Mouse (Mus musculus) MEL (cell line): ENCODE results near the gene Nrf1. TPM values are rescaled to one million over a fixed set of nuclear protein-coding genes. Genes with fewer than 3 reads are reported as not detected.

Experiments
- DNase-seq: peaks from one replicate; pipeline ENCODE4 v3.0.0; 2011; ENCODE audit warnings: low read depth, low spot score
- H3K27ac ChIP-seq: 2 replicates; pipeline ENCODE4 v1.5.1; 2012; ENCODE audit warnings: low read depth, mild to moderate bottlenecking, control low read depth, low read length, moderate library complexity; ENCODE audit not compliant: control insufficient read depth
- H3K27me3 ChIP-seq, 2 experiments: fragments of 150-350 bp in 1 of 2; sonication (generic) in 1 of 2; 2 replicates each; pipeline ENCODE4 v1.6.1; 2012; ENCODE audit warnings: low read length in 2 of 2, mild to moderate bottlenecking in 2 of 2, improper control_type of control experiment in 1 of 2, moderate library complexity in 1 of 2; ENCODE audit not compliant: insufficient read depth in 2 of 2, control insufficient read depth in 1 of 2
- H3K36me3 ChIP-seq, 2 experiments: 2 replicates each; pipeline ENCODE4 v1.6.1; 2012 to 2014; ENCODE audit warnings: low read length in 2 of 2, improper control_type of control experiment in 1 of 2, inconsistent platforms in 1 of 2, mild to moderate bottlenecking in 1 of 2; ENCODE audit not compliant: insufficient read depth in 2 of 2, control insufficient read depth in 1 of 2
- H3K4me1 ChIP-seq, 2 experiments: fragments of 150-350 bp in 1 of 2; sonication (generic) in 1 of 2; 2 replicates each; pipeline ENCODE4 v1.6.1; 2012; ENCODE audit warnings: low read length in 2 of 2, improper control_type of control experiment in 1 of 2, mild to moderate bottlenecking in 1 of 2; ENCODE audit not compliant: insufficient read depth in 2 of 2, control insufficient read depth in 1 of 2
- H3K4me3 ChIP-seq, 2 experiments: fragments of 150-350 bp in 1 of 2; sonication (generic) in 1 of 2; 2 replicates each; pipeline ENCODE4 v1.5.1; 2012; ENCODE audit warnings: low read depth in 2 of 2, low read length in 2 of 2, mild to moderate bottlenecking in 2 of 2, moderate library complexity in 2 of 2, control low read depth in 1 of 2, improper control_type of control experiment in 1 of 2; ENCODE audit not compliant: control insufficient read depth in 1 of 2, insufficient read depth in 1 of 2
- H3K79me2 ChIP-seq: 2 replicates; pipeline ENCODE4 v1.6.1; 2012; ENCODE audit warnings: mild to moderate bottlenecking, low read length, moderate library complexity; ENCODE audit not compliant: control insufficient read depth, poor library complexity, insufficient read depth
- H3K9ac ChIP-seq: 2 replicates; pipeline ENCODE4 v1.6.1; 2012; ENCODE audit warnings: low read depth, mild to moderate bottlenecking, control low read depth, low read length, moderate library complexity; ENCODE audit not compliant: control insufficient read depth, poor library complexity, severe bottlenecking
- H3K9me3 ChIP-seq: fragments of 150-350 bp; sonication (generic); replicated peaks from 2 replicates; pipeline ENCODE4 v1.6.1; 2012; ENCODE audit warnings: mild to moderate bottlenecking, low read length, improper control_type of control experiment, moderate library complexity; ENCODE audit not compliant: insufficient read depth
- CHD2 ChIP-seq: IDR thresholded peaks from 2 replicates; pipeline ENCODE4 v1.6.1; 2011; ENCODE audit warnings: low read length, improper control_type of control experiment
- CTCF ChIP-seq, 3 experiments: IDR thresholded peaks in 2 of 3; conservative IDR thresholded peaks in 1 of 3; 2 replicates each; pipeline ENCODE4 v1.5.1; 2011 to 2012; ENCODE audit warnings: low read length in 3 of 3, low read depth in 2 of 3, mild to moderate bottlenecking in 2 of 3, improper control_type of control experiment in 1 of 3, inconsistent platforms in 1 of 3, mixed read lengths in 1 of 3, moderate library complexity in 1 of 3; ENCODE audit not compliant: control insufficient read depth in 1 of 3, insufficient read depth in 1 of 3, poor library complexity in 1 of 3, severe bottlenecking in 1 of 3
- ELF1 ChIP-seq: IDR thresholded peaks from 2 replicates; pipeline ENCODE4 v1.6.1; 2014; ENCODE audit warnings: low read depth, mild to moderate bottlenecking, inconsistent platforms, low read length, improper control_type of control experiment, moderate library complexity
- EP300 ChIP-seq, 2 experiments: IDR thresholded peaks; 2 replicates each; pipeline ENCODE4 v1.6.1; 2011; ENCODE audit warnings: improper control_type of control experiment in 2 of 2, low read length in 2 of 2, low read depth in 1 of 2, mild to moderate bottlenecking in 1 of 2
- HCFC1 ChIP-seq: IDR thresholded peaks from 2 replicates; pipeline ENCODE4 v1.6.1; 2012; ENCODE audit warnings: low read depth, mild to moderate bottlenecking, inconsistent platforms, low read length, improper control_type of control experiment, moderate library complexity
- MAX ChIP-seq: IDR thresholded peaks from 2 replicates; pipeline ENCODE4 v1.6.1; 2011; ENCODE audit warnings: low read length, improper control_type of control experiment
- MEF2A ChIP-seq: IDR thresholded peaks from 2 replicates; pipeline ENCODE4 v1.6.1; 2014; ENCODE audit warnings: low read depth, mild to moderate bottlenecking, inconsistent platforms, low read length, improper control_type of control experiment; ENCODE audit not compliant: poor library complexity, insufficient replicate concordance, severe bottlenecking; ENCODE audit errors: extremely low read depth
- MXI1 ChIP-seq: IDR thresholded peaks from 2 replicates; pipeline ENCODE4 v1.6.1; 2011; ENCODE audit warnings: mild to moderate bottlenecking, low read depth, low read length, improper control_type of control experiment
- NELFE ChIP-seq: IDR thresholded peaks from 2 replicates; pipeline ENCODE4 v1.6.1; 2011; ENCODE audit warnings: low read depth, low read length, improper control_type of control experiment
- POLR2AphosphoS2 ChIP-seq: IDR thresholded peaks from 2 replicates; pipeline ENCODE4 v1.6.1; 2011; ENCODE audit warnings: low read length, improper control_type of control experiment
- RCOR1 ChIP-seq: IDR thresholded peaks from 2 replicates; pipeline ENCODE4 v1.6.1; 2012; ENCODE audit warnings: low read depth, mild to moderate bottlenecking, inconsistent platforms, low read length, improper control_type of control experiment
- SIN3A ChIP-seq: IDR thresholded peaks from 2 replicates; pipeline ENCODE4 v1.6.1; 2012; ENCODE audit warnings: low read length, improper control_type of control experiment, inconsistent platforms
- SMC3 ChIP-seq: IDR thresholded peaks from 2 replicates; pipeline ENCODE4 v1.6.1; 2011; ENCODE audit warnings: low read depth, low read length, improper control_type of control experiment
- TBP ChIP-seq: IDR thresholded peaks from 2 replicates; pipeline ENCODE4 v1.8.0; 2011; ENCODE audit warnings: low read depth, low read length, improper control_type of control experiment
- USF2 ChIP-seq, 2 experiments: IDR thresholded peaks; 2 replicates each; pipeline ENCODE4 v1.6.1; 2011 to 2012; ENCODE audit warnings: improper control_type of control experiment in 2 of 2, low read length in 2 of 2, borderline replicate concordance in 1 of 2, inconsistent platforms in 1 of 2, low read depth in 1 of 2, mild to moderate bottlenecking in 1 of 2; ENCODE audit not compliant: insufficient read depth in 1 of 2
- ZC3H11A ChIP-seq: IDR thresholded peaks from 2 replicates; pipeline ENCODE4 v1.6.1; 2012; ENCODE audit warnings: low read depth, mild to moderate bottlenecking, inconsistent platforms, low read length, improper control_type of control experiment
- ZNF384 ChIP-seq: IDR thresholded peaks from 2 replicates; pipeline ENCODE4 v1.6.1; 2012; ENCODE audit warnings: low read depth, mild to moderate bottlenecking, inconsistent platforms, low read length, improper control_type of control experiment
- polyA plus RNA-seq, 2 experiments: library from polyadenylated mRNA; stranded (reverse) in 1 of 2; unstranded in 1 of 2; fragments of >175 nt in 1 of 2; fragments of >200 nt in 1 of 2; gene quantifications; 2 replicates each; pipeline versions ENCODE4 v1.2.1 to v1.2.4; 2012; ENCODE audit warnings: low replicate concordance in 2 of 2, low read depth in 1 of 2; ENCODE audit not compliant: insufficient read length in 2 of 2, insufficient read depth in 1 of 2, missing spikeins in 1 of 2
- total RNA-seq: library from RNA; depleted of rRNA; stranded (reverse); fragments of 300-350 nt; gene quantifications from 2 replicates; pipeline ENCODE4 v1.2.3, GENCODE M21; 2012

Gene Nrf1
- total and polyA plus RNA-seq, 3 experiments: 56.5 to 93.7 (median 60.4) TPM

DNA sequence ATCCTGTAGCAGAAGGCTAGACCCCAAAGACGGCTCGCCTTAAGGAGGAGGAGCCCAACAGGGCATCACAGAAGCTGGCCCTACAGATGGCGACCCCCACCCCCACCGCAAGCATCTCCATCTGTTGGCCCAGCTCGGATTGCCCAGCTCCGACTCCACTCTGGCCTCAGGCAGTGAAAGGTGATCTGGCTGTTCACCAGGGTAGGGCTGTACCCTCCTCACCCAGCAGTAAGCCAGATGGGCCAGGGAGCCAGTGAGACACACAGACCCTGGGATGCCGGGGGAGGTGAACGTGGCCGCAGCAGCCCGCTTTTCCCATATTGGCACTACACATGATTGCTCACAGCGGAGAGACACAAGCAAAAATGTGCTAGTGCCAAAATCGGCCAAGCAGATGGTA lies 121.4 kb downstream of the Nrf1 start:
- Histone ChIP-seq H3K27me3 (no peaks in the 10 kb centered on the region), H3K36me3 (no peaks in the 10 kb centered on the region)
- TF ChIP-seq EP300 (IDR thresholded peaks at IDR 0.05; ENCODE audit: low read depth in 1 of 2, low read length in 2 of 2): no peak
- no peak for TF ChIP-seq POLR2AphosphoS2
- no peak for TF ChIP-seq RCOR1
- no peak for TF ChIP-seq SMC3
- TF ChIP-seq ELF1: no peak
- no peak for TF ChIP-seq TBP
- TF ChIP-seq MXI1: no peak
- TF ChIP-seq MEF2A: no peak
- TF ChIP-seq SIN3A: no peak
- no peak for TF ChIP-seq CHD2
- no peak for TF ChIP-seq ZNF384
- no peak for TF ChIP-seq NELFE
- no peak for TF ChIP-seq USF2 (IDR thresholded peaks at IDR 0.05; ENCODE audit: borderline replicate concordance in 1 of 2, insufficient read depth in 1 of 2, low read depth in 1 of 2, low read length in 2 of 2)
- TF ChIP-seq ZC3H11A: no peak
- TF ChIP-seq HCFC1: no peak
- no peak for TF ChIP-seq CTCF (IDR thresholded peaks at IDR 0.05 in 2 of 3, conservative IDR thresholded peaks at IDR 0.05 in 1 of 3; ENCODE audit: control insufficient read depth in 1 of 3, insufficient read depth in 1 of 3, low read depth in 2 of 3, low read length in 3 of 3, poor library complexity in 1 of 3, severe bottlenecking in 1 of 3)
- no peak for TF ChIP-seq MAX

DNA sequence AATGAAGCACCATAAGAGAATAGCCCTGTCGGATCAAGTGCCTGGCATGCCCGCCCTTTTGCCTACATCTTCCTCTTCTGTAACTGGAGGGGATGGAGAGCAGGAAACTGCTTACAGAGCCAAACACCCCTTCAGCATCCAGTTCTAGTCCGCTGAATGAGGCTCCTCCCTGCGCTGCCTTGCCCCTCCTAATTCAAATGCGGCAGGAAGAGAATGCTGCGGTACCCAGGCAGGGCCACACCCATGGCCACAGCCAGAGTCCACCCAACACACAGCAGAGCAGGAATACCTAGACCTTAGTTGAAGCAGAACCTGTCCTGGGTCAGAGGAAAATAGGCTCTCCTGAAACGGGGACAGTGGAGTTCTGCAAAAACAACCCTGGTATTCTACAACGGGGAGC lies 123.4 kb downstream of the Nrf1 start:
- H3K4me3 ChIP-seq: no peak overlapping the region
- H3K79me2 ChIP-seq: no peaks in the 10 kb centered on the region; the same call in 1 of the 2 replicates
- no peaks in the 10 kb centered on the region for H3K36me3 ChIP-seq
- no peak for DNase-seq
- no peak overlapping the region for H3K9ac ChIP-seq
- H3K27ac ChIP-seq: no peak overlapping the region
- TF ChIP-seq SIN3A: no peak
- H3K9me3 ChIP-seq: no peaks in the 10 kb centered on the region
- no peaks in the 10 kb centered on the region for H3K27me3 ChIP-seq
- peaks cover 0 to 6% of the 10 kb centered on the region in 2 experiments; a peak in 2 of 4 replicates for H3K4me1 ChIP-seq

More for the DNA sequence above, 121.4 kb downstream of the Nrf1 start:
- H3K27ac ChIP-seq: no peak overlapping the region
- H3K9me3 ChIP-seq: no peaks in the 10 kb centered on the region
- DNase-seq: no peak
- H3K9ac ChIP-seq: no peak overlapping the region
- peaks cover 0 to 6% of the 10 kb centered on the region in 2 experiments; a peak in 2 of 4 replicates for H3K4me1 ChIP-seq
- H3K79me2 ChIP-seq: no peaks in the 10 kb centered on the region; the same call in 1 of the 2 replicates
- no peak overlapping the region for H3K4me3 ChIP-seq
